Mouse (Mus musculus) splenic B cell, adult 2 months (primary cell): ENCODE results near the gene Tomm40l.

ENCODE experiments used
- DNase-seq: peaks from one replicate; pipeline ENCODE4 v3.0.0-alpha.2; 2011; ENCODE audit warnings: low read depth, low spot score
- H3K27me3 ChIP-seq: 2 replicates; pipeline ENCODE4 v1.6.1; 2012; ENCODE audit warnings: mild to moderate bottlenecking, low read length, moderate library complexity, mixed read lengths; ENCODE audit not compliant: control insufficient read depth, poor library complexity, insufficient read depth, severe bottlenecking
- H3K36me3 ChIP-seq: 2 replicates; pipeline ENCODE4 v1.6.1; 2012; ENCODE audit warnings: mild to moderate bottlenecking, low read length, moderate library complexity, mixed read lengths; ENCODE audit not compliant: control insufficient read depth, poor library complexity, insufficient read depth, severe bottlenecking

Tomm40l gene

DNA sequence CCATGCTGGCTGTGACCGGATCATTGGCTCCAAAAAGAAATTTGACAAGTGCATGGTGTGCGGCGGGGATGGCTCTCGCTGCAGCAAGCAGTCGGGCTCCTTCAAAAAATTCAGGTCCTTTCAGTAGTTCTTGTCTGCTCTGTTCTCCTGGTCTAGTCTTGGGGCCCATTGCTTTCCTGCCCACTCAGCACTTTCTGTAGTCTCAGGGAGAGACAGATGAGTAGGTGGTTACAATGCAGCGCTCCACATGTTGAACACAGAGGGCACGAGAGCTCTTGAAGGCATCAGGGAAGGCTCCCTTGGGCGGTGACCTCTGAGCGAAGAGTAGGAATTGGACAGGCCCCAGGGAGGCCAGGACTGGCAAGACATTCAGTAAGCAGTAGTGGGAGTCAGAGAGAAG, 35.5 kb upstream of the Tomm40l start:
- Histone ChIP-seq H3K27me3 (no peaks in the 10 kb centered on the region), H3K36me3 (no peaks in the 10 kb centered on the region)
- DNase-seq = no peak

DNA sequence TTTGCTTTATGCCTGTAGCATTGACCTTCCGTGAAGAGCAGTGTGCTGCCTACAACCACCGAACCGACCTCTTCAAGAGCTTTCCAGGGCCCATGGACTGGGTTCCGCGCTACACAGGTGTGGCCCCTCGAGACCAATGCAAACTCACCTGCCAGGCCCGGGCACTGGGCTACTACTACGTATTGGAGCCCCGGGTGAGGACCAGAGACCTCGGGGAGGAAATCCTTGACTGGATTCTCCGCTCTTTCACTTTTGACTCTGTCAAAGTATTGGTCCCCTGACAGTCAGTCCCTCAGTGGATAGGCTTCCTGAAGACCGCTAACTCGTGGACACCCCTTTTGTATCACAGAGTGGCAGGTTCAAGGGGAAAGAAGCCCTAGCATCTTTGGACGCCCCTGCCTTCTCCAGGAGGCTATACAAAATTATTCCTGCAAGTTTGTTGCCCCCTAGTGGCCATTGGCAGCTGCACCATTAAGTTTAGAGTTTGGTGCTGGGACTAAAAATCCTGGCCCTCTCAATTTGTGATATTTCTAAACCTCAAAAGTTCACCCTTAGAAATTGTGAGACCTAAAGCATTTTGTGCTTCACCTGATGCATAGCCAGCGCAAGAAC, 34.7 kb upstream of the Tomm40l start:
- peak; percentile 77 for DNase-seq
- Histone ChIP-seq H3K27me3 (no peaks in the 10 kb centered on the region), H3K36me3 (no peaks in the 10 kb centered on the region)

DNA sequence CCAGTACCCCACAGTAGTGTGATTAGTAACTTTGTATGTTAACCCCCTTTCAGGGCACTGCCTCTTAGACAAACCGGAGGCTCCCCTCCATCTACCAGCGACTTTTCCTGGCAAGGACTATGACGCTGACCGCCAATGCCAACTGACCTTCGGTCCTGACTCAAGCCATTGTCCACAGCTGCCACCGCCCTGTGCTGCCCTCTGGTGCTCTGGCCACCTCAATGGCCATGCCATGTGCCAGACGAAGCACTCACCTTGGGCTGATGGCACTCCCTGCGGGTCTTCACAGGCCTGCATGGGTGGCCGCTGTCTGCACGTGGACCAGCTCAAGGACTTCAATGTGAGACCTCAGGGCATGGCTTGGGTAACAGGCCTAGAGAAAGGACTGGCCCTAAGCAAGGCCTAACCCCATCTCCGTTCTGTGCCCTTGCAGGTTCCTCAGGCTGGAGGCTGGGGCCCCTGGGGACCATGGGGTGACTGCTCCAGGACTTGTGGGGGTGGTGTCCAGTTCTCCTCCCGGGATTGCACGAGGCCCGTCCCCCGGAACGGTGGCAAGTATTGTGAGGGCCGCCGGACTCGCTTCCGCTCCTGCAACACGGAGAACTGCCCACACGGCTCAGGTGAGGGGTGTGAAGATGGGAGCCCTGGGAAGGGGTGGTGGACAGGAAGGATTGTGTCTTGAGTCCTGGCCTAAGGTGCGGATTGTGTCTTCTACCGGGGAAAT, 33.9 kb upstream of the Tomm40l start:
- DNase-seq = no peak
- Histone ChIP-seq H3K27me3 (no peaks in the 10 kb centered on the region), H3K36me3 (no peaks in the 10 kb centered on the region)

DNA sequence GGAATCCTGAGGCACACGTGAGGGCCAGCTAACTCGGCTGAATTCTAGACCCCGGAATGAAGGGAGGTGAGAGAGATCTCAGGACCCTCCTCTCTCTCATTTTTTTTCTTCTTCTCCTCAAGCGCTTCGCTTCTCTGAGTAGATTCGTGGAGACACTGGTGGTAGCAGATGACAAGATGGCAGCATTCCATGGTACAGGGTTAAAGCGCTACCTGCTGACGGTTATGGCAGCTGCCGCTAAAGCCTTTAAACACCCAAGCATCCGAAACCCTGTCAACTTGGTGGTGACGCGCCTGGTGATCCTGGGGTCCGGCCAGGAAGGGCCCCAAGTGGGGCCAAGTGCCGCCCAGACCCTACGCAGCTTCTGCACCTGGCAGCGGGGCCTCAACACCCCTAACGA, 30.1 kb upstream of the Tomm40l start:
- Histone ChIP-seq H3K27me3 (no peaks in the 10 kb centered on the region), H3K36me3 (no peaks in the 10 kb centered on the region)
- DNase-seq = no peak

- no peaks in the 10 kb centered on the region for H3K36me3 ChIP-seq
- DNase-seq = no peak
Measured at GRCm38 (mm10) chr1:171251594-171252324, 29.4 kb upstream of the Tomm40l start.

DNA sequence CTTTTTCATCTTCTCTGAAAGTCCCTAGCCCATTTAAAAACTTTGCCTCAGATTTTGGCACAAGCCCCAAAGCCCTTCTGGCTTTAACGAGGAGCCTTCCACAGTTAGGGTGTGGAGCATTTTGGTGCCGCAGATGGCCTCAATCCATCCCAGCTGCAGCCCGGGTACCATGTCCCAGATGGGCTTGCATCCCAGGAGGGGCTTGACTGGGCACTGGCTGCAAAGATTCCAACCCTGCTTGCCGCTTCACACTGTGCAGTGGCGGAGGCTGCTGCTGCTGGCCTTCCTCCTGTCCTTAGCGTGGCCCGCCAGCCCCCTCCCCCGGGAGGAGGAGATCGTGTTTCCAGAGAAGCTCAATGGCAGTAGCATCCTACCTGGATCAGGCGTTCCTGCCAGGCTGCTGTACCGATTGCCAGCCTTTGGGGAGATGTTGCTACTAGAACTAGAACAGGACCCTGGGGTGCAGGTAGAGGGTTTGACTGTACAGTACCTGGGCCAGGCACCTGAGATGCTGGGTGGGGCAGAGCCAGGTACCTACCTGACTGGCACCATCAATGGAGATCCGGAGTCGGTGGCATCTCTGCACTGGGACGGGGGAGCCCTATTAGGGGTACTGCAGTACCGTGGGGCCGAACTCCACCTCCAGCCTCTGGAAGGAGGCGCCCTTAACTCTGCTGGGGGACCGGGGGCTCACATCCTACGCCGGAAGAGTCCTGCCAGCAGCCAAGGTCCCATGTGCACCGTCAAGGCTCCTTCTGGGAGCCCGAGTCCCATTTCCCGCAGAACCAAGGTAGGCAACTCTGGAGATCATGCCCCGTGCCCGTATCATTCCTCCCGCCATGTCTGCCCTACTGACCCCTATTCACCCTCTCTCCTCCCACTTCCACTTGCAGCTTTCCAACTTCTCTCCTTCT, 28.6 kb upstream of the Tomm40l start, which contains the start of gene Ndufs2:
Ndufs2 (minus strand) TSS at position 709 of the 914 bp plus-strand sequence.
- no peak for DNase-seq

More at GRCm38 (mm10) chr1:171251594-171252324, 29.4 kb upstream of the Tomm40l start:
- no peaks in the 10 kb centered on the region for H3K27me3 ChIP-seq

GRCm38 (mm10) chr1:171249913-171250600, 27.7 kb upstream of the Tomm40l start, which contains the start of gene Adamts4:
Gene Adamts4, plus strand, starts transcription at chr1:171250421.
- Histone ChIP-seq H3K36me3 (0 out of 2 replicates have a peak, but pooled peaks cover 2% of the 10 kb centered on the region), H3K27me3 (no peaks in the 10 kb centered on the region)
- DNase-seq = no peak

More for the DNA sequence above, 28.6 kb upstream of the Tomm40l start, which contains the start of gene Ndufs2:
- no peaks in the 10 kb centered on the region for H3K27me3 ChIP-seq
- H3K36me3 ChIP-seq = no peaks in the 10 kb centered on the region

GRCm38 (mm10) chr1:171248386-171249226, 26.3 kb upstream of the Tomm40l start:
- Histone ChIP-seq H3K27me3 (no peaks in the 10 kb centered on the region), H3K36me3 (0 out of 2 replicates have a peak, but pooled peaks cover 2% of the 10 kb centered on the region)
- no peak for DNase-seq

DNA sequence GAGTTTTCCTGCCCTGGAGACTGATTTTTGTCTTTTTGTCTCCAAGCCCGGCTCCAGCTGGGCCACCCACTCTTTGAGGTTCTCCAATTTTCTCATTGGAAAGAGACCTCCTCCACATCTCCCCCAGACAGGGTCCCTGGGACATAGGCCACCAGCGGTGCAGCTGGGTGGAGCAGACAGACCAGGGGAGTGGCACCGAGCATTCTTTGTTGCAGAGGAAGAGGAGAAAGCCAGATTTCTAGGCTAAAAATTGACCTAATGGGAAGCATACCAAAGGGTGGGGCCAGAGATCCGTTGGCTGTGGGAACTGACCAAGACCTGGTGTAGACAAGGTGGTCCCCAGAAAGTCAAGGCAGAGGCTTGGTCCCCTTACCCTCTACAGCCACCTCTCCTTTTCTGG, 25.6 kb upstream of the Tomm40l start:
- peaks cover 2% of the 10 kb centered on the region; the same call in 1 of the 2 replicates for H3K36me3 ChIP-seq
- DNase-seq = no peak
- no peaks in the 10 kb centered on the region for H3K27me3 ChIP-seq

DNA sequence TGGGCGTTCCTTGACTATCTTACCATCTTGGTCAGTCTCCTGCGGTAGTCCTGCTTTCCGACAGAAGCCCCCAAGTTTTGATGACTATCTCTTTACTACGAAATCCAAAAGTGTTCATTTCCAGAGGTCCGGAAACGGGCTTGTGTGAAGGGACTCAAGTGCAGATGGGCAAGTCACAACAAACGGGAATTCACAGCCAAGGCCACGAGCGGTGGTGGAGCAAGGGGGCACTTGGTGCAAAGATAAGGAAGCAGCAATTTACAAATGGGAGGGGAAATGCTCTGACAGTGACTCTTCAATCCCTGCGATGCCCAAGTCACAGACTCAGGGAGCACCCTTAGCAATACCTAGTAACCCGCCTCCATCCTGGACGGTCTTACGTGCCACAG, 25.1 kb upstream of the Tomm40l start:
- H3K27me3 ChIP-seq = no peaks in the 10 kb centered on the region
- DNase-seq = no peak

DNA sequence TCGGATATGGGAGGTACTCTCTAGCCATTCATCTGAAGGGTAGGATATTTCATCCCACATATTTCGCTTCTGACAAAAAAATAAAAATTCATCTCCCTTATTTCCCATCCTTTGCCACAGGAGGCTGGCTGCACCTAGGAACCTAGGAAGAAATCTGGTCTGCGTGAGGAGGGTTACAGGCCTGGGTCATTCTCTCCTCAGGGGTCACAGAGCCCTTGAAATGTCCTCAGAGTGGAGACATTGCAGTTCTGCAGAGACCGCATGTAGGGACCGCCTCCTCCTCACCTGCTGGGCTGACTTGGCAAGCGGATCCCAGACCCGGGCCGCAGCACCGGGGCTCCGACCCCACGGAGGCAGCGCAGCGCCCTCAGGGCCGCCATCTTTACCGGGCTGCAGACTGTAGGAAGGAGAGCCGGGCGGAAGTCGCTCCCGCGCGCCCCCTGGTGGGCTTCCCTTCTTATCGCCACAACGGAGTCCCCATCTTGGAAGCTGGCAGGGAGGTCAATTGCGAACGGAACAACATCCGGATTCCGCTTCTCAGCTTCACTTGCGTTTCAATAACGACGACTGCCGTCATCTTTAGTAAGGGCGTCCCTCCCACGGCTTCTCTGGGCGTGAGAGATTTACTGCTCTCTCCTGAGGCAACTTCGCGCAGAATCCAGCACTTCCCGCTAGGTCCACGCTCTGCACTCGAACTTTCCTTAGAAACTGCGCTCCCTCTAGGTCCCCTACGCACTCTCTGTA, 24.6 kb upstream of the Tomm40l start:
- Histone ChIP-seq H3K27me3 (no peaks in the 10 kb centered on the region), H3K36me3 (peaks cover 2% of the 10 kb centered on the region; the same call in 1 of the 2 replicates)
- DNase-seq = peak; percentile 98

More for the DNA sequence above, 25.1 kb upstream of the Tomm40l start:
- H3K36me3 ChIP-seq = peaks cover 2% of the 10 kb centered on the region; the same call in 1 of the 2 replicates

- H3K36me3 ChIP-seq = peaks cover 3% of the 10 kb centered on the region
- DNase-seq = no peak
- H3K27me3 ChIP-seq = no peaks in the 10 kb centered on the region
Measured at GRCm38 (mm10) chr1:171245353-171245752, 23.0 kb upstream of the Tomm40l start.
